Mouse (Mus musculus) heart, adult 2 months (tissue): ENCODE data around the gene Nrsn2. TPM values are rescaled to one million over a fixed set of nuclear protein-coding genes. Genes with fewer than 3 reads are reported as not detected.

ENCODE experiments used
- DNase-seq, 2 experiments: peaks; one replicate each; pipeline ENCODE4 v3.0.0; 2021
- H3K27ac ChIP-seq: fragments of 200-600 bp; 2 replicates; pipeline ENCODE4 v1.8.1; 2022
- H3K27me3 ChIP-seq: fragments of 200-500 bp; 2 replicates; pipeline ENCODE4 v1.6.1; 2012; ENCODE audit warnings: mild to moderate bottlenecking, low read length, inconsistent platforms, mixed read lengths; ENCODE audit not compliant: control insufficient read depth, insufficient read depth
- H3K36me3 ChIP-seq: fragments of 200-500 bp; 2 replicates; pipeline ENCODE4 v1.6.1; 2012; ENCODE audit warnings: low read length, inconsistent platforms; ENCODE audit not compliant: control insufficient read depth, insufficient read depth
- H3K4me1 ChIP-seq: fragments of 200-500 bp; 2 replicates; pipeline ENCODE4 v1.6.1; 2011; ENCODE audit warnings: low read length; ENCODE audit not compliant: control insufficient read depth, insufficient read depth
- H3K4me3 ChIP-seq: fragments of 200-600 bp; 2 replicates; pipeline ENCODE4 v1.8.1; 2022
- H3K79me2 ChIP-seq: fragments of 200-500 bp; replicated peaks from 2 replicates; pipeline ENCODE4 v1.6.1; 2012; ENCODE audit warnings: mild to moderate bottlenecking, inconsistent platforms, low read length, moderate library complexity, mixed read lengths; ENCODE audit not compliant: control insufficient read depth, insufficient read depth
- H3K9ac ChIP-seq: fragments of 200-500 bp; 2 replicates; pipeline ENCODE4 v1.6.1; 2012; ENCODE audit warnings: low read depth, mild to moderate bottlenecking, control low read depth, inconsistent platforms, low read length, mixed read lengths
- CTCF ChIP-seq: fragments of 200-600 bp; IDR thresholded peaks from 2 replicates; pipeline ENCODE4 v1.8.1; 2022; ENCODE audit warnings: antibody characterized with exemption, mild to moderate bottlenecking, moderate library complexity
- EP300 ChIP-seq: fragments of 200-500 bp; IDR thresholded peaks from 2 replicates; pipeline ENCODE4 v1.6.1; 2011; ENCODE audit warnings: low read depth, low read length, control low read depth; ENCODE audit not compliant: insufficient read depth
- POLR2A ChIP-seq: fragments of 200-500 bp; IDR thresholded peaks from 2 replicates; pipeline ENCODE4 v1.6.1; 2011; ENCODE audit warnings: mild to moderate bottlenecking, low read depth, low read length, control low read depth; ENCODE audit not compliant: insufficient read depth
- WGBS: fragments of 180-500 bp; shearing (Covaris S2); methylation state at CpG from one replicate; pipeline ENCODE4 v1.1.7; 2018; 5-methylcytosine and 5-hydroxymethylcytosine counted together
- intact Hi-C: fragments of 180-260 bp; cut with DNase I; formaldehyde crosslinking; loops from one replicate; pipeline ENCODE4 v1.15.1; 2025
- polyA plus RNA-seq: library from polyadenylated mRNA; depleted of rRNA; stranded (reverse); fragments of >200 nt; gene quantifications from 2 replicates; pipeline ENCODE4 v1.2.3, GENCODE M21; 2012
- total RNA-seq, 2 experiments: library from RNA; stranded (reverse); gene quantifications; 2 replicates each; pipeline ENCODE4 v1.2.3; 2021

Nrsn2 gene
- total and polyA plus RNA-seq, 3 experiments: 0.31 TPM; not detected in 2

DNA sequence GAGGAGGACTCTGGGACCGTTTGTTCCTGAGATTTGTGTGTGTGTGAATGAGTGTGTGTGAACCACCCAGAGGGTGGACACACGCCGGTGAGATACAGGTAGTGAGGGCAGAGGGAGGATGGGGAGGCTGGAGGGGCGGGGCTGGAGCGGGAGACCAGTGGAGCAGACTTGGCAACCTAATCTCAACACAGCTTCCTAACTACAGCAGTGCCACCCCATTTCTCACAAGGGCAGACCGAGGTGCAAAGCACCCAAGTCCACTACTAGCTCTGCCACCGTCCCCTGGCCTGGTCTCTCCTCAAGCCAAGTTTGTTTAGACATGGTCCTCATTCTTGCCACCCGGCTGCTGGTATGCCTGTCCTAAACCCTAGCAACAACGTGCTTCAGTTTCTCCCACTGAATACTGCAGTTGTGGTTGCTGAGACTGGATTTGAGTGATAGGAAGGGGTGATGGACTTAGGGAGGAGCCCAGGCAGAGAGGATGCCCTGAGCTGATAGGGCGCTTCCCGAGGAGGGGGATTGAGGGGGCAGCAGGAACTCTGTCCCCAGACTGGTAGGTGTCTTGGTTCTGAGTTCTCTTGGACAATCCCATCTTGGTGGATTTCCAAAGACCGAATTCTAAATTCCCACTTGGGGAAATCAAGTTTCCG is 19.0 kb upstream of the Nrsn2 start:
- peaks cover 5% of the 10 kb centered on the region for H3K4me1 ChIP-seq
- intact Hi-C loops: no loop called here
- peak overlapping the region; percentile 40 for H3K27ac ChIP-seq
- no peak overlapping the region for H3K9ac ChIP-seq
- TF ChIP-seq EP300 (no peak), POLR2A (no peak), CTCF (no peak)
- H3K27me3 ChIP-seq: no peaks in the 10 kb centered on the region
- H3K36me3 ChIP-seq: no peaks in the 10 kb centered on the region
- WGBS: 34% methylated on average over 13 of the region's 13 CpGs
- no peak overlapping the region for H3K4me3 ChIP-seq
- DNase-seq: no peak
- H3K79me2 ChIP-seq: no peaks in the 10 kb centered on the region

DNA sequence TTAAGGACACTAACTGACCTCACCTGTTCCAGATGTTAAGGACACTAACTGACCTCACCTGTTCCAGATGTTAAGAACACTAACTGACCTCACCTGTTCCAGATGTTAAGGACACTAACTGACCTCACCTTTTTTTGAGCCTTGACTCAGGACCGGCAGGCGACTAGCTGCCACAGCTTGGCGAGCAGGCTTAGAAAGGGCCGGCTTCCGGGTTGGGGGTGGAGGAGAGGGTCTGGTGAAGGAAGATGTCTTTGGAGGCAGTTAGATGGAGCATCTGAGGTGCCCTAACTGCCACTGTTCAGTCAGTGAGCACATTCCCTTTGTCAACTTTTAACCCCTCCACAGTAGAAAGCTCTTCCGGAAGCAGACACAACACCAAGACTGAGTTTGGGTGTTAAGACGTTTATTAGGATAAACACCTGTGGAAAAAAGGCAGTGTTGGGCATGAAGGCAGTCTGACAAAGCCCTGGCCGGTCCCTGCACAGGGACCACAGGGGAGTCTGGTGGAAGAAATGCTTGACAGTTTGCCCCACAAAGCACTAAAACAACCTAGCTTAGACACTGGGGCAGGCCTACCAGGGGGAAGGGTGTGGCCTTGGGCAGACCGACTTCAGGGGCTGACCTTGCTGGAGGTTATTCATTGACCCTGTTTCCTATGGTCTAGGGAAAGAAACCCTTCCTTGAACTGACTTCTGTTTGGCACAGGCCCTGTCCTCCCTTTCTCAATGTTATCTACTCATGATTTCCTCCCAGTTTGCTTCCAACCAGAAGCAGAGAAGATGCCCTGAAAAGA is 17.0 kb upstream of the Nrsn2 start:
- intact Hi-C loops: loop anchor here (1.0 kb wide), 1 partner anchor 44 kb away; no protein-coding TSS in a partner anchor
- Histone ChIP-seq H3K27ac (no peak overlapping the region), H3K36me3 (no peaks in the 10 kb centered on the region), H3K9ac (no peak overlapping the region), H3K4me3 (no peak overlapping the region), H3K79me2 (no peaks in the 10 kb centered on the region), H3K4me1 (peaks cover 3% of the 10 kb centered on the region; the same call in 1 of the 2 replicates), H3K27me3 (no peaks in the 10 kb centered on the region)
- TF ChIP-seq EP300 (no peak), CTCF (no peak), POLR2A (no peak)
- no peak for DNase-seq
- 57% methylated on average over 9 of the region's 9 CpGs for WGBS

DNA sequence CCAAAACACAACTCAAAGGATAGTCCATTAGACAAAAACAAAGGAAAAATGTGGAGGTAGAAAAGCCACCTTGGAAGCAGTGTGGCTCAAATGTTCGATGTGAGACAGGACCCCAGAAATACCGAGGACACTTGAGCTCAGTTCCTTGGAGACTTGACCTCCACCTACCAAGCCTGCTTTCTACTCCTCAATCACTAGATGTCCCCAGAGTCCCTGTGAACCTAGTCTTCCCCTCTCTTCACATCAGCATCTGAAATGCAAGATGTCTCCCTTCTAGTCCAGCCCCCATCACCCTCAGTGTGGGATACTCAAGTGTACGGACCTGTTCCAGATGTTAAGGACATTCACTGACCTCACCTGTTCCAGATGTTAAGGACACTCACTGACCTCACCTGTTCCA is 16.3 kb upstream of the Nrsn2 start:
- Histone ChIP-seq H3K9ac (no peak overlapping the region), H3K79me2 (no peaks in the 10 kb centered on the region), H3K27ac (no peak overlapping the region), H3K4me1 (peaks cover 3% of the 10 kb centered on the region; the same call in 1 of the 2 replicates), H3K4me3 (no peak overlapping the region), H3K36me3 (no peaks in the 10 kb centered on the region), H3K27me3 (no peaks in the 10 kb centered on the region)
- intact Hi-C loops: loop anchor here (1.0 kb wide), 1 partner anchor 45 kb away; no protein-coding TSS in a partner anchor
- DNase-seq: peak in 1 of 2 experiments; percentile 43
- TF ChIP-seq POLR2A (no peak), CTCF (peak; percentile 91), EP300 (peak; percentile 90)
- WGBS: 14% methylated on average over 3 of the region's 3 CpGs

DNA sequence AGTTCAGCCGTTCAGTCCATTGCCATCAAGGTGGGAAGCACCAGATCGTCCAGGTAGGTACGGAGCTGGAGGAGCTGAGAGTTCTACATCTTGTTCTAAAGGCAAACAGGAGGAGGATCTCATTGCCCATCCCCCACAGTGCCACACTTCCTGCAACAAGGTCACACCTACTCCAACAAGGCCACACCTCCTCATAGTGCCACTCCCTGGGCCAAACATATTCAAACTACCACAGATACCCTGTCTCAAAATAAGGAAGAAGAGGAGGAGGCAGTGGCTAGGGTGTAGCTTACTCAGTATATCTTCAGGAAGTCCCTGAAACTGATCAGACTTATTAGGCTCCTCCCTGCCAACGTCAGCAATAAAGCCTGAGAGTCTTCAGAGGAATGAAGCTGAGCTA is 7.8 kb upstream of the Nrsn2 start:
- WGBS: 87% methylated on average over 4 of the region's 4 CpGs

DNA sequence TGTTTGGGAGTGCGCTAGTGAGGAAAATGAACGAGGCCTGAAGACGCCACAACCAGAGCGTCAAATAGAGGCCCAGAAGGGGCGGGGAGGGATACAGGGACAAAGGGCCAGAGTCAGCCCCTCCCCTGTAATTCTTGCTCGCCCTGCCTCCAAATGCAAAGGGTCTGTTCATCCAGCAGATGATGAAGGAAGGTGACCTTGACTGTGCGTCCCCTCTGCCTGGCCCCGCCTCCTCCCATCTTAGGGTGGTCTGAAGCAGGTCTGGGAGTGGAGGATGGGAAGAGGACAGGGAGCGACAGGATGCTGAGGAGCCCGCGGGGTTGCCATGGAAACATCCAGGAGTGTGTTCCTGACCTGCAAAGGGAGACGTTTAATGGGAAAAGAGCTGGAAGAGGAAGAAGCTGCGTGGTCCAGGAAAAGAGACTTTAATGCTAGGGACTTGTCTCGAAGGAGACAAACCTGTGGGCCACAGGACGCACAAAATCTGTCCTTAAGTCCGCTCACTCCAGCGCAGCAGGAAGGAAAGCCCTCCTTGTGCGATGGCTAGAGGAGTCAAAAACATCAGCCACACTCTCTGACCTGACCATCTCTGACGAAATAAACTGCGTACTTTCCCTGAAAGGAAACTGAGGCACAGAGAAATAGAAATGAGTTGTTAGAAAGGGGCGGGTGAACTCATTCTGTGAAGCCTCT is 640 bp downstream of the Nrsn2 start:
- TF ChIP-seq EP300: no peak
- no peak for TF ChIP-seq CTCF
- Histone ChIP-seq H3K9ac (no peak overlapping the region), H3K4me1 (no peaks in the 10 kb centered on the region), H3K27me3 (peaks cover 4% of the 10 kb centered on the region; the same call in 1 of the 2 replicates), H3K79me2 (no peaks in the 10 kb centered on the region), H3K27ac (no peak overlapping the region), H3K36me3 (no peaks in the 10 kb centered on the region), H3K4me3 (no peak overlapping the region)
- intact Hi-C loops: no loop called here
- 26% methylated on average over 21 of the region's 21 CpGs for WGBS
- no peak for DNase-seq

More for the DNA sequence above, 7.8 kb upstream of the Nrsn2 start:
- Histone ChIP-seq H3K4me1 (no peaks in the 10 kb centered on the region; the same call in 1 of the 2 replicates), H3K9ac (no peak overlapping the region), H3K27ac (no peak overlapping the region), H3K79me2 (no peaks in the 10 kb centered on the region), H3K36me3 (no peaks in the 10 kb centered on the region), H3K27me3 (no peaks in the 10 kb centered on the region), H3K4me3 (no peak overlapping the region)
- TF ChIP-seq EP300 (no peak), POLR2A (no peak), CTCF (no peak)
- intact Hi-C loops: no loop called here
- no peak for DNase-seq
